Mouse (Mus musculus): Measurements from ENCODE around the gene Raly. TPM values are rescaled to one million over a fixed set of nuclear protein-coding genes. Genes with fewer than 3 reads are reported as not detected.

The Raly gene
- 174 and 222 TPM in 2 replicates for total RNA-seq (2014; rRNA removed)
- 22.2 and 23.6 TPM in 2 replicates for polyA plus RNA-seq (2015; fragmentation: Nextera tagmentation; extraction: Ambion mirVana)

DNA sequence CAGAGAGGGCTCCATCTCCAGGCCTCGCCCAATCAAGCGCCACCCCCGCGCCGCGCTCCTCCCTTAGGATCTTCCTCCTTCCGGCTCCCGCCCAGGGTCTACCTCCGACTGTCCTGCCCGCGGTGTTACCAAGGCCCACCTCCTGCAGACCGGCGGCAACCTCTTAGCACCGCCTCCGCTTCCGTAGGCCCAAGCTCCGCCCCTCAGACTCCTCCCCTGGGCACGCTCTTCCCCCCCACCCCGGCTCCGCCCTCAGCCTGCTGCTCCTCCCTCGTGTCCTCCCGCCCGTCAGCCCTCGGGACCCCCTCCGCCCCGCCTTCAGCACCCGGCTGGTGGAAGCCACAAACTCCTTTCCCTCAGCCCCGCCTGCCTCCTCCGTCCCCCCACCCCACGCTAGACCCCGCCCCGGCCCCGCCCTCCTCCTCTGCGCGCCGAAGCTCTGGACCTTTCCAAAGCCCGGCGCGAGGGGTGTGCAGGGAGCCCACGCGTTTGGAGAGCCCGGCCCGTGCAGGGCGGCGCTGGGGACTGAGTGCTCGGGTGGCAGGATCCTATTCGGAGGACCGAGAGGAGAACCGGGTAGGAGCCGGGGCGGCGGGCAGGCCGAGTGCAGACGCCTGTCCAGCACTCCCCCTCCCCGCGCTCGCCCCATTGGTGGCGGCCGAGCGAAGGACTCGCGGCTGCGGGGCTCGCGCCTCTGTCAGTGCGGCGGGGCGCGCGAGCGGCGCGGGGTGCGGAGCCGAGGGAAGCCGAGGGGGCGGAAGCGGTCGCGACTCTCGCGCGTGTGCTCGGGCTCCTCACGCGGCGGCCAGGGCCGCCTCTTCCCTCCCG lies at the start of gene Raly, which contains the start of gene a:
Gene Raly, plus strand, starts transcription at position 441 of the 828 bp plus-strand sequence.
Gene a, plus strand, starts transcription at position 747 of the 828 bp plus-strand sequence.
- Histone ChIP-seq H3K9ac (peak within 1 kb of the TSS; percentile 90), H3K27me3 (ENCODE audit: insufficient read depth, low read length) (no peaks in the 10 kb centered on the region), H3K36me3 (ENCODE audit: insufficient read depth) (no peaks in the 10 kb centered on the region), H3K27ac (ENCODE audit: low read depth, low read length) (peak within 1 kb of the TSS; percentile 99), H3K4me3 (ENCODE audit: low read depth, low read length) (peak within 1 kb of the TSS; percentile 99), H3K4me2 (ENCODE audit: low read depth) (peak within 1 kb of the TSS; percentile 68), H3K9me3 (ENCODE audit: low read length) (no peaks in the 10 kb centered on the region), H3K4me1 (ENCODE audit: insufficient read depth) (peaks cover 15% of the 10 kb centered on the region)
- WGBS, result under 1% methylated on average over 73 of the region's 89 CpGs
- DNase-seq, result peak; percentile 98
- peak; percentile 26; the same call in 1 of the 2 replicates for TF ChIP-seq CTCF (IDR thresholded peaks at IDR 0.05; ENCODE audit: low read depth)
- peak; percentile 90 for ATAC-seq

DNA sequence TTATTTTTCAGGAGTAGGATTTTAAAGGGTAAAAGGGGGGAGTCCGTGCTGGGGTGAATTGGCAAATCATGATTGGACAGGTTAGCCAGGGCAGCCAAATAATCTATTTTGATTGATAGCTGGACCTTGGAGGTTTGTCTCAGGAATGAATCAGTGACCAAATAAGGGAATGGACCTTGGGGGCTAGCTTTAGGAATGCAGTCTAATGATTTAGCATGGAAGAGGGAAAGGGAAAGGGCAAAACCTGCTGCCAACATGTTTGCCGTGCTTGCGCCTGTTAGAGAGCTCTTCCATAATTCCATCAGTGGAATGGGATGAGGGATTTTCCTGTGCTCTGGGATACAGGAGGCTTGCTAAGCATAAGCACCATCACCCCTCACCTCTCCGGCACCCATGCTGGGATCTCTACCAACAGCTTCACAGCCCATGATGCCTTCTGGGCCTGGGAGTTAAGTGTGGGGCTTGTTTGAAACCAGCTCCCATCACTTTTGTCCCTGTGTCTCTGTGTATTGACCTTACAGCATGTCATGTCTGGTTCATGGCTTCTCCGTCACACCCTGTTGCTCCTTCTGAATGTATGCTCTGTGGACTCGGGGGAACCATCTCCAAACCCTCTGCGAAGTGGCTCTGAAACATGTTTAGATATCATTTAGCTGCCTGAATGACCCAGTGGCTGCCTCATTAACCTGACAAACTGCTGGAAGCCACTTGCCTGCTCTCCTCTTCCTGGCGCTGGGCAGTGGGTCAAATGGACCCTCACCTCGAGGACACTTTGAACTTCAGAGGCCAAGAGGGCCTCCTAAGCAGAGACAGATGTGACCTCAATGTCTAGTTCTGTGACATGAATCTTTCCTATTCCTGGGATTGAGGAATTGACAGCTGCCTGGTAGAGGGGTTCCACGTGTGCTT lies 47.7 kb upstream of the Raly start:
- no peak overlapping the region for H3K27ac ChIP-seq (ENCODE audit: low read depth, low read length)
- H3K4me3 ChIP-seq (ENCODE audit: low read depth, low read length), result no peak overlapping the region
- no peak for TF ChIP-seq CTCF (IDR thresholded peaks at IDR 0.05; ENCODE audit: low read depth)
- no peaks in the 10 kb centered on the region for H3K36me3 ChIP-seq (ENCODE audit: insufficient read depth)
- no peak overlapping the region for H3K4me2 ChIP-seq (ENCODE audit: low read depth)
- H3K9ac ChIP-seq, result no peak overlapping the region
- WGBS, result 81% methylated on average over 10 of the region's 10 CpGs
- no peaks in the 10 kb centered on the region for H3K27me3 ChIP-seq (ENCODE audit: insufficient read depth, low read length)
- ATAC-seq (no peak), DNase-seq (no peak)
- H3K9me3 ChIP-seq (ENCODE audit: low read length), result no peaks in the 10 kb centered on the region
- H3K4me1 ChIP-seq (ENCODE audit: insufficient read depth), result no peaks in the 10 kb centered on the region

DNA sequence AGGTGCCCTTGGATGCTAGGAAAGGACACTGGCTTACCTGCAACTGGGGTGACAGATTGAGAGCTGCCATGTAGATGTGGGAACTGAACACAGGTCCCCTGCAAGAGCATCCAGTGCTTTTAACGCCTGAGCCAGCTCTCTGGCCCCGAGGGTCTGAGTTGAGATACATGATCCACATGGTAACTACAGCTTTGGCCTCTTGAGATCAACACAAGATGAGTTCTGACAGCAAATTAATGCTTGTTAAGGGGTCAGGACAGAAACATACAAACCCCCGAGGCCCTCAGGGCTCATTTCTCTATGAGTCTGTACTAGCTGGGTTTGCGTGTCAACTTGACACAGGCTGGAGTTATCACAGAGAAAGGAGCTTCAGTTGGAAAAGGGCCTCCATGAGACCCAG lies 47.0 kb upstream of the Raly start:
- Histone ChIP-seq H3K27ac (ENCODE audit: low read depth, low read length) (no peak overlapping the region), H3K4me1 (ENCODE audit: insufficient read depth) (no peaks in the 10 kb centered on the region), H3K9ac (no peak overlapping the region), H3K4me2 (ENCODE audit: low read depth) (no peak overlapping the region), H3K36me3 (ENCODE audit: insufficient read depth) (no peaks in the 10 kb centered on the region), H3K4me3 (ENCODE audit: low read depth, low read length) (no peak overlapping the region), H3K27me3 (ENCODE audit: insufficient read depth, low read length) (no peaks in the 10 kb centered on the region), H3K9me3 (ENCODE audit: low read length) (no peaks in the 10 kb centered on the region)
- no peak for TF ChIP-seq CTCF (IDR thresholded peaks at IDR 0.05; ENCODE audit: low read depth)
- ATAC-seq (no peak), DNase-seq (no peak)
- 88% methylated on average over 4 of the region's 4 CpGs for WGBS

DNA sequence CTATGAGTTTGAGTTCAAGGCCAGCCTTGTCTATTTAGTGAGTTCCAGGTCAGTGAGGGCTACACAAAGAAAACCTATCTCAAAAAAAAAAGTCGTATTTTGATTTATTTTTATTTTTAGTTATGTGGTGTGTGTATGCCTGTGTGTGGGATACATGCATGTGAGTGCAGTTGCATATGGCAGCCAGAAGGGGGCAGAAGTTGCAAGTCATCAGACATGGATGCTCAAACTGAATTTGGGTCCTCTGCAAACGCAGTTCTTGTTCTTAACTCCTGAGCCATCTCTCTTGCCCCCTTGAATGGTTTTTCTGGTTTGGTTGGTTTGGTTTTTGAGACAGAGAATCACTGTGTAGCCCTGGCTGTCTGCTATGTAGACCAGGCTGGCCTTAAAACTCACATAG lies 42.5 kb upstream of the Raly start:
- peak; percentile 40 for TF ChIP-seq CTCF (IDR thresholded peaks at IDR 0.05; ENCODE audit: low read depth)
- Histone ChIP-seq H3K4me3 (ENCODE audit: low read depth, low read length) (no peak overlapping the region), H3K9me3 (ENCODE audit: low read length) (no peaks in the 10 kb centered on the region), H3K4me2 (ENCODE audit: low read depth) (no peak overlapping the region), H3K27me3 (ENCODE audit: insufficient read depth, low read length) (no peaks in the 10 kb centered on the region), H3K4me1 (ENCODE audit: insufficient read depth) (no peaks in the 10 kb centered on the region), H3K9ac (no peak overlapping the region), H3K36me3 (ENCODE audit: insufficient read depth) (no peaks in the 10 kb centered on the region), H3K27ac (ENCODE audit: low read depth, low read length) (no peak overlapping the region)
- DNase-seq, result no peak
- no peak for ATAC-seq
- WGBS, result 80% methylated on average over 2 of the region's 2 CpGs

DNA sequence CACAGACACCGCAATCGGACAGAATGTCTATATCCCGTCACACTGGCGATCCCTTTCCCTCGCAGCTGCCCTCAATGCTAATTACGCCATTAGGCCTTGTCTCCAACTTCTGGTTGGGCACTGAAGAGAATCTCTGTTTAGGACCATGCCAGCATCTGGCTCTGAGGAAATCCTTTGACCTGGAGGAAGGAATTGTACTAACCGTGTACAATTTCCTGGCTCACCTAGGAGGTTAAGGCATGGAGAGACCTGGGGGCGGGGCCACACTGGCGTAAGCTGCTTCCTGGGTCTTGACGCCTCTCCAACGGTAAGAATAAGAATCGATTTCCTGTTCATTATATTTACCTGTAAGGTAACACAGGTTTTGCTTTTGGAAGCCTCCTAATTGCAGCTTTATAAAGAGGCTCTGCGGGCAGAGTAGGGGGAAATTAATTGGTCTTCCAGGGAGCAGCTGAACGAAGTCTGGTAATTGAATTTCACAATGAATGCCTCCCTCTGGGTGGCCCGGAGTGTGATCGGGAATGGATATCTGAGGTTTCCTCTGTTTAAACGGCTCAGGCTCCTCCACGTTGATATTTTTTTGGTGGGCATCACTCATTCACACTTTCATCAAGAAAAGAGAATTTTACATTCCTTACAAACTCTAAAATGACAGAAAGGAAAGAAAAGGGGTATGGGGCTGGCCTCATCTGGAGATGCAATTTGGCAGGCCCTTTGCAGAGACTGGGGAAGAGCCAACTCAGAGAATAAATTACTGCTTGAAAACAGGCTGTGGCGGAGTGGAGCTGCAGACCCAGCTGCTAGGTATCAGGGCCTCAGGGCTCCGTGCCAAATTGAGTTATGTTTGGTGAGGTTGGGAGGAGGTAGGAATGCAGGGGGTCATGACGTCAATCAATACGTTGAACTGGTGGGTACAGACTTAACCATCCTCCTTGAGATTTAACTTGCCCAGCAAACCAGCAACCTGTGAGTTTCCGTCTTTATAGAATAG lies 41.6 kb upstream of the Raly start:
- Histone ChIP-seq H3K4me3 (ENCODE audit: low read depth, low read length) (no peak overlapping the region), H3K27ac (ENCODE audit: low read depth, low read length) (peak overlapping the region; percentile 30; the same call in 1 of the 2 replicates), H3K4me1 (ENCODE audit: insufficient read depth) (no peaks in the 10 kb centered on the region), H3K9ac (0 out of 2 replicates have a peak overlapping the region, but pooled peaks have one; percentile 0), H3K4me2 (ENCODE audit: low read depth) (peak overlapping the region; percentile 20; the same call in 1 of the 2 replicates), H3K9me3 (ENCODE audit: low read length) (no peaks in the 10 kb centered on the region), H3K27me3 (ENCODE audit: insufficient read depth, low read length) (no peaks in the 10 kb centered on the region), H3K36me3 (ENCODE audit: insufficient read depth) (no peaks in the 10 kb centered on the region)
- no peak for TF ChIP-seq CTCF (IDR thresholded peaks at IDR 0.05; ENCODE audit: low read depth)
- 16% methylated on average over 23 of the region's 23 CpGs for WGBS
- peak; percentile 84 for ATAC-seq
- peak; percentile 77 for DNase-seq

DNA sequence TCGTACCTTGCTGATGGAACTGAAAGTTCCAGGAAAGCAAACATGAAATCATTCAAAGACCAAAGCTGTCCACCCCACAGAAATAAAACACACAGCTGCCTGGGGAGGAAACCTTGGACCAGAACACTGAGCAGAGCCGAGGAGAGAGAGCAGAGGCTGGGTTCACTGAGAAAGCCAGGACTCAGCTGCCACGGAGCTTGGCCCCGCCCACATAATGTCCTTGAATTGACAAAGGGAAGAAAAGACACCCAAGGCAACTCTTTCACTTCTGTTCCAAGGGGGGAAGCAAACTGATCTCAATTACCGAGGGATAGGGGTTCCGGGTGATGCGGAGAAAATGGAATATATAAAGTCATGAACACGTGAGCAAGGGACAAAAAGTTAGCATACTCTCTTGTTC lies 39.0 kb upstream of the Raly start:
- Histone ChIP-seq H3K9me3 (ENCODE audit: low read length) (no peaks in the 10 kb centered on the region), H3K27ac (ENCODE audit: low read depth, low read length) (no peak overlapping the region), H3K4me2 (ENCODE audit: low read depth) (no peak overlapping the region), H3K9ac (no peak overlapping the region), H3K36me3 (ENCODE audit: insufficient read depth) (no peaks in the 10 kb centered on the region), H3K4me1 (ENCODE audit: insufficient read depth) (no peaks in the 10 kb centered on the region), H3K27me3 (ENCODE audit: insufficient read depth, low read length) (no peaks in the 10 kb centered on the region), H3K4me3 (ENCODE audit: low read depth, low read length) (no peak overlapping the region)
- ATAC-seq (no peak), DNase-seq (no peak)
- 38% methylated on average over 8 of the region's 8 CpGs for WGBS
- TF ChIP-seq CTCF (IDR thresholded peaks at IDR 0.05; ENCODE audit: low read depth), result no peak
